Mouse (Mus musculus) liver, postnatal 0 days (tissue): ENCODE measurements around the gene Cpm.

ENCODE experiments used
- CTCF ChIP-seq: sonication (generic); IDR thresholded peaks from 2 replicates; pipeline ENCODE4 v1.5.1; 2016; ENCODE audit warnings: antibody characterized with exemption, low read depth
- EP300 ChIP-seq: IDR thresholded peaks from 2 replicates; pipeline ENCODE4 v1.6.1; 2016; ENCODE audit warnings: antibody characterized with exemption, low read depth, mild to moderate bottlenecking

- TF ChIP-seq CTCF (no peak), EP300 (no peak)
Measured at GRCm38 (mm10) chr10:117629169-117629971, at the start of gene Cpm.
